Mouse (Mus musculus): ENCODE results near the gene Eml3. TPM values are rescaled to one million over a fixed set of nuclear protein-coding genes. Genes with fewer than 3 reads are reported as not detected.

Gene Eml3
- polyA plus RNA-seq, 1 experiment from 2014 or later = 9.1 TPM

DNA sequence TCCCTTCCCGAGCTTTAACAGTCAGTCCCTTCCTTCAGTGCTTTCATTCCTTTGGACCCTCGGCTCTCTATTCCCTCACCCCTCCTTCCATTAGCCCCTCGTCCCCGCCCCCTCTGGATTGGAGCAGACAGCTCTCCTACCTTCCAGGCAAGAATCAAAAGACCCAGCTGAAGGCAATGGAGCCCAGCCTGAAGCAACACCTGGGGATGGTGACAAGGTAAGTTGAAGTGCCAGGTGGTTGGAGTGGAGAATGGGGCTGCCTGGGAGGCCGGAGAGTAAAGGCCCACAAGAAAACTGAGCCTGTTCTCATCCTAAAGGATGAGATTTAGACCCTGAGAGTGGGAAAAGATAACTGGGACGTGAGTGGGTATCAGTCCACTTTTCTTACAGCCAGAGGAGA lies 20.8 kb upstream of the Eml3 start:
- Histone ChIP-seq H3K4me2 (ENCODE audit: low read length) (no peak overlapping the region), H3K4me3 (ENCODE audit: low read depth, low read length) (no peak overlapping the region), H3K27me3 (ENCODE audit: control insufficient read depth, insufficient read depth, low read depth, low read length) (no peaks in the 10 kb centered on the region), H3K9me3 (replicated peaks; ENCODE audit: control insufficient read depth, low read length, poor library complexity, severe bottlenecking) (no peaks in the 10 kb centered on the region), H3K9ac (ENCODE audit: low read depth, low read length) (no peak overlapping the region), H3K4me1 (ENCODE audit: control insufficient read depth, insufficient read depth, low read length) (no peaks in the 10 kb centered on the region), H3K36me3 (ENCODE audit: control insufficient read depth, insufficient read depth, low read length) (peaks cover 65% of the 10 kb centered on the region), H3K27ac (ENCODE audit: low read length) (no peak overlapping the region)
- no peak for ATAC-seq
- 91% methylated on average over 6 of the region's 6 CpGs for WGBS

DNA sequence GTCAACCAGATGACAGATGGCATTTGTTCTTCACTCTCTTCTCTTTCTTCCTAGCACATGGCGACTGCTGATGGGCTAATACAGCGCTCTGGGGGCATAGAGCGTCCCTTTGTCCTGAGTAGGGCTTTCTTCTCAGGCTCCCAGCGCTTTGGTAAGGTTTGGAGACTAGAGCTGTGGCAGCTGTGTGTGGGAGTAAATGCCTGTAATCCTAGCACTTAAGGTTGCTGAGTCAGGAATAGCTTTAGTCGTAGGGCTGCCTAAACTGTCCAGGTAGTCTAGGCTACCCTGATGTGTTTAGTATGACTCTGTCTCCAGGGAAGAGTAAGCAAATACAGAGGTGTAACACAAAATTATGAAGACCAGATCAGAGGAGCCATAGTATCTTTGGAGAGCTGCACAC lies 17.5 kb upstream of the Eml3 start:
- Histone ChIP-seq H3K4me1 (ENCODE audit: control insufficient read depth, insufficient read depth, low read length) (no peaks in the 10 kb centered on the region), H3K4me2 (ENCODE audit: low read length) (no peak overlapping the region), H3K27me3 (ENCODE audit: control insufficient read depth, insufficient read depth, low read depth, low read length) (no peaks in the 10 kb centered on the region), H3K36me3 (ENCODE audit: control insufficient read depth, insufficient read depth, low read length) (peaks cover 75% of the 10 kb centered on the region), H3K9ac (ENCODE audit: low read depth, low read length) (no peak overlapping the region), H3K4me3 (ENCODE audit: low read depth, low read length) (no peak overlapping the region), H3K27ac (ENCODE audit: low read length) (no peak overlapping the region), H3K9me3 (replicated peaks; ENCODE audit: control insufficient read depth, low read length, poor library complexity, severe bottlenecking) (no peaks in the 10 kb centered on the region)
- no peak for ATAC-seq
- 91% methylated on average over 5 of the region's 5 CpGs for WGBS

DNA sequence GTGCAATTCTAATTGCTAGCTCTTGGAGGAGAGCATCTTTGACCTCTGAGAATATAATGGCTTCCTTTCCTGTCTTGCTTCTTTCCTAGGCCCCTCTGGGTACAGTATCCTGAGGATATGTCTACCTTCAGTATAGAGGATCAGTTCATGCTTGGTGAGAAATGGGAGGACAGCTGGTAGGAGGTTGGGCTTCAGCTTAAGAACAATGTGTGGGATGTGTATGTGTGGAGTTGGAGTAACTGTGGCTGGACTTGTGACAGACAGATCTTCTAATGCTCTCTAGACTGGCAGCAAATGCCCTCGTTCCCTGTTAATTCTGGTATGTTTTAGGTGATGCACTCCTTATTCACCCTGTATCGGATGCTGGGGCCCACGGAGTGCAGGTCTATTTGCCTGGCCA lies 15.1 kb upstream of the Eml3 start:
- H3K9me3 ChIP-seq (replicated peaks; ENCODE audit: control insufficient read depth, low read length, poor library complexity, severe bottlenecking) = no peaks in the 10 kb centered on the region
- H3K4me3 ChIP-seq (ENCODE audit: low read depth, low read length) = no peak overlapping the region
- no peak overlapping the region for H3K9ac ChIP-seq (ENCODE audit: low read depth, low read length)
- 100% methylated on average over 3 of the region's 3 CpGs for WGBS
- H3K4me1 ChIP-seq (ENCODE audit: control insufficient read depth, insufficient read depth, low read length) = no peaks in the 10 kb centered on the region
- no peak overlapping the region for H3K27ac ChIP-seq (ENCODE audit: low read length)
- no peak overlapping the region for H3K4me2 ChIP-seq (ENCODE audit: low read length)
- no peaks in the 10 kb centered on the region for H3K27me3 ChIP-seq (ENCODE audit: control insufficient read depth, insufficient read depth, low read depth, low read length)
- peaks cover 56% of the 10 kb centered on the region for H3K36me3 ChIP-seq (ENCODE audit: control insufficient read depth, insufficient read depth, low read length)
- no peak for ATAC-seq

DNA sequence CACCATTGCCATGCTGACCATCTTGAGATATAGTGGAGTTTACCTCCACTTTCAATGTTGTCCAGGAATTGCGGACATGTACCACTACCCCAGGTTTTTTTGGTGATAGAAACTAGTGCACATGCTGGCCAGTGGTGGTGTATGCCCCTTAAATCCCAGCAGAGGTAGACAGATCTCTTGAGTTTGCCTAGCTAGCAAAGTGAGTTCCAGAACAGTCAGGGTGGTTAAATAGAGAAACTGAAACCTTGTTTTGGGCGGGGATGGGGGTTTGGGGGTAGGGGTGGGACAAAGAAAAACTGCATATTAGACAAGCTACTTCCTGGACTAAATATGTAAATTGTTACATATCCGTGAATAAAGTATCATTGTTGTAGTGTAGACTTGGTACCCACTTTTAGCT lies 10.4 kb upstream of the Eml3 start:
- WGBS = 90% methylated on average over 3 of the region's 3 CpGs
- no peak overlapping the region for H3K9ac ChIP-seq (ENCODE audit: low read depth, low read length)
- no peak overlapping the region for H3K4me2 ChIP-seq (ENCODE audit: low read length)
- no peak overlapping the region for H3K4me3 ChIP-seq (ENCODE audit: low read depth, low read length)
- no peaks in the 10 kb centered on the region for H3K27me3 ChIP-seq (ENCODE audit: control insufficient read depth, insufficient read depth, low read depth, low read length)
- ATAC-seq = no peak
- H3K9me3 ChIP-seq (replicated peaks; ENCODE audit: control insufficient read depth, low read length, poor library complexity, severe bottlenecking) = no peaks in the 10 kb centered on the region
- peaks cover 23% of the 10 kb centered on the region for H3K36me3 ChIP-seq (ENCODE audit: control insufficient read depth, insufficient read depth, low read length)
- H3K4me1 ChIP-seq (ENCODE audit: control insufficient read depth, insufficient read depth, low read length) = peaks cover 11% of the 10 kb centered on the region
- no peak overlapping the region for H3K27ac ChIP-seq (ENCODE audit: low read length)

DNA sequence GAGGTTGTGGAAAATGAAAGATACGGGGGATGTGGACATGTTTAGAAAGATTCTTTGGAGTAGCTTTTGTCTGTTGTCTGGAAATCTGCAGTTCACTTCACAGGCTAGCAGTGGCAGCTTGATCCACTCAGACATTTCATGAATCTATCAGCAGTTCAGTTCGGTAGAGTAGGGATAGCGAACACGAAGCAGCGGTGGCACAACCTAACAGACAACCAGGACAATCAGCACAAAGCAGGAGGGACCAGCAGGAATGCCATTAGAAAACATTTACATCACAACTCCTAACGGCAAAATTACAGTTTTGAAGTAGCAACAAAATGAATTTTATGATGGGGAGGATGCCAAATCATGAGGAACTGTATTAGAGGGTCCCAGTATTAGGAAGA lies 9.7 kb upstream of the Eml3 start:
- H3K27ac ChIP-seq (ENCODE audit: low read length) = peak overlapping the region; percentile 81

DNA sequence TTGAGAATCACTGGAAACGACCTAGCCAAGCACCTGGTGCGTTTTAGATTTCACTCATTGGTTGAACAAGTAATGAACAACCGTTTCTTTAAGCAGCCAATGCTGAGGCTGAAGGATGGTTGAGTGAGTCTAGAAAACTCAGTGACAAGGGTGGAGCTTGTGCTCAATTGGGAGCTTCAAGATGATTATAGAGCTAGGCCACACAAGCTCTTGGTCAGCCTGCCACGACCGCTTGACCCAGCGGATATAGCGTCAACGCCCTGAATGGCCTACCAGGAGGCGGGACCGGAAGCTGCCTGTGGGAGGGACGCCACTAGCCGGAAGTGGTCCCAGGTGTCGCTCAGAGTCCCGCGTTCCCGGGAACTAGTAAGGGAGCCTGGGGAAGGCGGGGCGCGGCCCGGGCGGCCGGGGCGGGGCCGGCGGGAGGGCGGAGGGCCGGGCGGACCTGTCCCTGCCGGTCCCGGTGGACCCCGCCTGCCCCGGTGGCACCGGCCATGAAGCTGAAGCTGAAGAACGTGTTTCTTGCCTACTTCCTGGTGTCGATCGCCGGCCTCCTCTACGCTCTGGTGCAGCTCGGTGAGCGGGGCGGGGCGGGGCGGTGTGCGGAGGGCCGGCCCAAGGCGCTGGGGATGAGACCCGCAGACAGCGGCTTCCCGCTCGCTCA lies 9.1 kb upstream of the Eml3 start, which contains the start of gene B3gat3:
B3gat3 (plus strand) TSS at position 302 of the 664 bp plus-strand sequence.
- 3% methylated on average over 38 of the region's 50 CpGs for WGBS
- Histone ChIP-seq H3K9me3 (replicated peaks; ENCODE audit: control insufficient read depth, low read length, poor library complexity, severe bottlenecking) (no peaks in the 10 kb centered on the region), H3K36me3 (ENCODE audit: control insufficient read depth, insufficient read depth, low read length) (peaks cover 11% of the 10 kb centered on the region), H3K9ac (ENCODE audit: low read depth, low read length) (peak within 1 kb of the TSS; percentile 72), H3K27ac (ENCODE audit: low read length) (peak within 1 kb of the TSS; percentile 81), H3K4me1 (ENCODE audit: control insufficient read depth, insufficient read depth, low read length) (peaks cover 11% of the 10 kb centered on the region), H3K4me2 (ENCODE audit: low read length) (peak within 1 kb of the TSS; percentile 88), H3K4me3 (ENCODE audit: low read depth, low read length) (peak within 1 kb of the TSS; percentile 75), H3K27me3 (ENCODE audit: control insufficient read depth, insufficient read depth, low read depth, low read length) (no peaks in the 10 kb centered on the region)
- ATAC-seq = peak; percentile 97

More for the DNA sequence above, 9.7 kb upstream of the Eml3 start:
- H3K4me2 ChIP-seq (ENCODE audit: low read length) = peak overlapping the region; percentile 88
- no peaks in the 10 kb centered on the region for H3K9me3 ChIP-seq (replicated peaks; ENCODE audit: control insufficient read depth, low read length, poor library complexity, severe bottlenecking)
- peaks cover 16% of the 10 kb centered on the region for H3K36me3 ChIP-seq (ENCODE audit: control insufficient read depth, insufficient read depth, low read length)
- H3K4me3 ChIP-seq (ENCODE audit: low read depth, low read length) = peak overlapping the region; percentile 75
- ATAC-seq = no peak; the same call in 1 of the 2 replicates
- no peaks in the 10 kb centered on the region for H3K27me3 ChIP-seq (ENCODE audit: control insufficient read depth, insufficient read depth, low read depth, low read length)
- peaks cover 11% of the 10 kb centered on the region for H3K4me1 ChIP-seq (ENCODE audit: control insufficient read depth, insufficient read depth, low read length)
- no peak overlapping the region; the same call in 1 of the 2 replicates for H3K9ac ChIP-seq (ENCODE audit: low read depth, low read length)
- 69% methylated on average over 6 of the region's 6 CpGs for WGBS

DNA sequence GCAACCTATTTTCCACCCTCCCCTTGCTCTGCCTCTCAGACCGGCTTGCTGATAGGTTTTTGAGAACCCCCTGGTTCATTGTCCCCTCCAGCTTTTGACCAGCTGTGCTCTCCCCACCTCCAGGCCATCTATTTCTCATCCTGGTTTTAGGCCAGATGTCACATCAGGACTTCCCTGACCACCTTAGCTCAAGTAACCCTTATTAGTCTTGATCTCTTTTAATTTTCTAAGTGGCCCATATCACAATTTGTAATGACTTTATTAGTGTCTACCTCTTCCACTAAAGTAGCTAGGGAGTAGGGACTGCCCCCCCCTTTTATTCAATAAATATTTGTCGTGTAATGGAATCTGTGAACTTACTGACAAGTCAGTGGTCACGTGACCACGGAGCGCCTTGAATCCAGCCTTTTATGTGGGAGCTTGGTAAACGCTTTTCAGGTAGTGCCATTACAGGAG lies 8.5 kb upstream of the Eml3 start:
- peak overlapping the region; percentile 72 for H3K9ac ChIP-seq (ENCODE audit: low read depth, low read length)
- H3K4me1 ChIP-seq (ENCODE audit: control insufficient read depth, insufficient read depth, low read length) = peaks cover 11% of the 10 kb centered on the region
- no peaks in the 10 kb centered on the region for H3K9me3 ChIP-seq (replicated peaks; ENCODE audit: control insufficient read depth, low read length, poor library complexity, severe bottlenecking)
- peaks cover 9% of the 10 kb centered on the region for H3K36me3 ChIP-seq (ENCODE audit: control insufficient read depth, insufficient read depth, low read length)
- H3K27ac ChIP-seq (ENCODE audit: low read length) = peak overlapping the region; percentile 81
- H3K4me2 ChIP-seq (ENCODE audit: low read length) = peak overlapping the region; percentile 88
- ATAC-seq = peak; percentile 57
- peak overlapping the region; percentile 75 for H3K4me3 ChIP-seq (ENCODE audit: low read depth, low read length)
- no peaks in the 10 kb centered on the region for H3K27me3 ChIP-seq (ENCODE audit: control insufficient read depth, insufficient read depth, low read depth, low read length)
- WGBS = 3% methylated on average over 6 of the region's 6 CpGs

DNA sequence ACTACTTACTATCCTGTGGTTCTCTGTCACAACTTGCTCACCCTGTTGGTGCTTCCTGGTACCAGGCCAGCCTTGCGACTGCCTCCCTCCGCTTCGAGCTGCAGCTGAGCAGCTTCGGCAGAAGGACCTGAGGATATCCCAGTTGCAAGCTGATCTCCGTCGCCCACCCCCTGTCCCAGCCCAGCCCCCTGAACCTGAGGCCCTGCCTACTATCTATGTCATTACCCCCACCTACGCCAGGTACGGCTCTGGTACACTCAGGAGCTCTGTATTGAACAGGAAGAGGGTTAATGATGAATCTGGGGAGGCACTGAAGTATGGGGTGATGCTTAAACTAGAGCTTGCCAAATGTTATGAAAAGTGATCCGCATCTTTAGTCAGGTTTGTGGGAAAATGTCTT lies 7.6 kb upstream of the Eml3 start:
- H3K27me3 ChIP-seq (ENCODE audit: control insufficient read depth, insufficient read depth, low read depth, low read length) = no peaks in the 10 kb centered on the region
- peak overlapping the region; percentile 46; the same call in 1 of the 2 replicates for H3K9ac ChIP-seq (ENCODE audit: low read depth, low read length)
- H3K36me3 ChIP-seq (ENCODE audit: control insufficient read depth, insufficient read depth, low read length) = peaks cover 10% of the 10 kb centered on the region
- peak overlapping the region; percentile 88; the same call in 1 of the 2 replicates for H3K4me2 ChIP-seq (ENCODE audit: low read length)
- H3K9me3 ChIP-seq (replicated peaks; ENCODE audit: control insufficient read depth, low read length, poor library complexity, severe bottlenecking) = no peaks in the 10 kb centered on the region
- H3K27ac ChIP-seq (ENCODE audit: low read length) = no peak overlapping the region
- H3K4me3 ChIP-seq (ENCODE audit: low read depth, low read length) = no peak overlapping the region
- peaks cover 11% of the 10 kb centered on the region for H3K4me1 ChIP-seq (ENCODE audit: control insufficient read depth, insufficient read depth, low read length)
- 80% methylated on average over 9 of the region's 9 CpGs for WGBS
- no peak for ATAC-seq

DNA sequence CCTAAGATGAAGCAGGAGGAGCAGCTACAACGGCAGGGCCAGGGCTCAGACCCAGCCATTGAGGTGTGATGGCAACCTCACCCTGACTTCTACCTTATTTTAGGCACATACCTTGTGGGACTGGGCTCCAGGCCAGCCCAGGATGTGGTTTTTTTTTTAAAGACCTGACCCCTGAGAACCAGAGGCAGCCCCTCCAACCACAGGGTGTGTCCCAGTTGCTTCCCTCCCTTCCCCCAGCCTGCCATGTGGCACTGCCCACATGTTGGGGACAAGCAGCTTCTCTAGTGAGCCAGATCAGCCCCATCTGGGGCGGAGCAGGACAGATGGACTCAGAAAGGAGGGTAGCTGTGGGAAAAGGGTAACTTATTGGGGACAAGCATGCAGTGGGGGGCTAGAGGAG lies 2.6 kb upstream of the Eml3 start:
- WGBS = 97% methylated on average over 2 of the region's 2 CpGs
- Histone ChIP-seq H3K27me3 (ENCODE audit: control insufficient read depth, insufficient read depth, low read depth, low read length) (no peaks in the 10 kb centered on the region), H3K27ac (ENCODE audit: low read length) (no peak overlapping the region), H3K36me3 (ENCODE audit: control insufficient read depth, insufficient read depth, low read length) (peaks cover 12% of the 10 kb centered on the region), H3K4me1 (ENCODE audit: control insufficient read depth, insufficient read depth, low read length) (peaks cover 9% of the 10 kb centered on the region), H3K4me3 (ENCODE audit: low read depth, low read length) (no peak overlapping the region), H3K9me3 (replicated peaks; ENCODE audit: control insufficient read depth, low read length, poor library complexity, severe bottlenecking) (no peaks in the 10 kb centered on the region), H3K4me2 (ENCODE audit: low read length) (no peak overlapping the region), H3K9ac (ENCODE audit: low read depth, low read length) (no peak overlapping the region)
- no peak for ATAC-seq
